Comparison of ENCODE assay signal across 14 mouse cellular contexts in genomic region chr19:20122475-20122874, GRCm38 (mm10).
DNase-seq lines count a peak whose midpoint lies in the region; ATAC-seq and TF ChIP-seq lines count a peak whose summit lies in the region.
"Had no signal": no experiment of that assay in that cellular context is flagged by ENCODE, and none has a peak within 500 bp of the region (broad histone marks: within the 10 kb centered on the region; RNA-seq: fewer than 3 reads in every experiment).

No protein-coding gene starts in this region.

- peak; percentile 86 for DNase-seq in brain, embryonic 14.5 days (ENCODE audit: low read depth)
- no peak for DNase-seq in testis, postnatal 10 days (ENCODE audit: low spot score)
- DNase-seq in frontal cortex, postnatal 25 days (ENCODE audit: low spot score in 2 of 2) = no peak
- DNase-seq in cerebellum, postnatal 4 days (ENCODE audit: low spot score in 2 of 2) = no peak
- DNase-seq: adrenal gland, adult 2 months; liver; lung, postnatal 14 days had no signal

- peak overlapping the region; percentile 36; the same call in 1 of the 2 replicates for H3K27ac ChIP-seq in forebrain, embryonic 12.5 days
- no peak overlapping the region for H3K27ac ChIP-seq in hindbrain, embryonic 16.5 days (ENCODE audit: low read depth, low read length)
- no peak overlapping the region for H3K27ac ChIP-seq in neural tube, embryonic 13.5 days (replicated peaks)
- H3K27ac ChIP-seq: kidney, postnatal 0 days had no signal

- H3K4me1 ChIP-seq in forebrain, embryonic 12.5 days = peaks cover 5% of the 10 kb centered on the region
- peaks cover 4% of the 10 kb centered on the region for H3K4me1 ChIP-seq in hindbrain, embryonic 16.5 days (ENCODE audit: control insufficient read depth, insufficient read depth, low read depth, low read length)
- H3K4me1 ChIP-seq in neural tube, embryonic 13.5 days (replicated peaks) = 0 out of 2 replicates have a peak, but pooled peaks cover 5% of the 10 kb centered on the region

- no peaks in the 10 kb centered on the region for H3K36me3 ChIP-seq in forebrain, embryonic 12.5 days (replicated peaks)
- no peaks in the 10 kb centered on the region for H3K36me3 ChIP-seq in hindbrain, embryonic 16.5 days (ENCODE audit: control insufficient read depth, insufficient read depth, low read length)
- no peaks in the 10 kb centered on the region for H3K36me3 ChIP-seq in neural tube, embryonic 13.5 days

- peak; percentile 93 for ATAC-seq in forebrain, embryonic 12.5 days (ENCODE audit: low FRiP score)
- ATAC-seq in hindbrain, embryonic 16.5 days = peak; percentile 95
- ATAC-seq in neural tube, embryonic 13.5 days (ENCODE audit: low read depth) = peak; percentile 71
- ATAC-seq: CD4-positive, CD25-positive, alpha-beta regulatory T cell, adult 4 months; Patski had no signal

- no peak overlapping the region for H3K4me2 ChIP-seq in forebrain, embryonic 12.5 days
- no peak overlapping the region for H3K4me2 ChIP-seq in hindbrain, embryonic 16.5 days (ENCODE audit: low read length)
- no peak overlapping the region for H3K4me2 ChIP-seq in neural tube, embryonic 13.5 days

- H3K9ac ChIP-seq in forebrain, embryonic 12.5 days = no peak overlapping the region
- no peak overlapping the region for H3K9ac ChIP-seq in hindbrain, embryonic 16.5 days (ENCODE audit: low read depth, low read length)
- H3K9ac ChIP-seq in neural tube, embryonic 13.5 days = no peak overlapping the region

- no peak for TF ChIP-seq POLR2A in brain, embryonic 14.5 days (IDR thresholded peaks at IDR 0.05; ENCODE audit: borderline replicate concordance, extremely low read depth, insufficient read depth, insufficient read length, poor library complexity, severe bottlenecking)

- no peaks in the 10 kb centered on the region for H3K9me3 ChIP-seq in forebrain, embryonic 12.5 days
- no peaks in the 10 kb centered on the region for H3K9me3 ChIP-seq in hindbrain, embryonic 16.5 days (ENCODE audit: control insufficient read depth, low read length)
- no peaks in the 10 kb centered on the region for H3K9me3 ChIP-seq in neural tube, embryonic 13.5 days

- H3K27me3 ChIP-seq in forebrain, embryonic 12.5 days = no peaks in the 10 kb centered on the region
- H3K27me3 ChIP-seq in hindbrain, embryonic 16.5 days (replicated peaks; ENCODE audit: control insufficient read depth, insufficient read depth, low read length) = no peaks in the 10 kb centered on the region
- no peaks in the 10 kb centered on the region for H3K27me3 ChIP-seq in neural tube, embryonic 13.5 days

- no peak overlapping the region for H3K4me3 ChIP-seq in forebrain, embryonic 12.5 days (replicated peaks)
- no peak overlapping the region for H3K4me3 ChIP-seq in hindbrain, embryonic 16.5 days (ENCODE audit: low read length)
- H3K4me3 ChIP-seq in neural tube, embryonic 13.5 days = no peak overlapping the region
- H3K4me3 ChIP-seq: myocyte had no signal

- no peak for TF ChIP-seq CTCF in brain, embryonic 14.5 days (IDR thresholded peaks at IDR 0.05; ENCODE audit: borderline replicate concordance, extremely low read depth, insufficient read depth, insufficient read length)

- WGBS in forebrain, embryonic 12.5 days = 9% methylated on average over 4 of the region's 4 CpGs
- WGBS in hindbrain, embryonic 16.5 days = 7% methylated on average over 4 of the region's 4 CpGs
- WGBS in neural tube, embryonic 13.5 days = 7% methylated on average over 4 of the region's 4 CpGs
